Mouse (Mus musculus) gonadal fat pad, adult 2 months (tissue): ENCODE results near the gene Fryl. TPM values are rescaled to one million over a fixed set of nuclear protein-coding genes. Genes with fewer than 3 reads are reported as not detected.

Source experiments
- DNase-seq: peaks from one replicate; pipeline ENCODE4 v3.0.0-alpha.2; 2012; ENCODE audit warnings: low read depth
- polyA plus RNA-seq: library from polyadenylated mRNA; depleted of rRNA; stranded (reverse); fragments of >200 nt; gene quantifications from 2 replicates; pipeline ENCODE4 v1.2.3, GENCODE M21; 2012

Gene Fryl
- polyA plus RNA-seq, 1 experiment, result 48.7 TPM

DNA sequence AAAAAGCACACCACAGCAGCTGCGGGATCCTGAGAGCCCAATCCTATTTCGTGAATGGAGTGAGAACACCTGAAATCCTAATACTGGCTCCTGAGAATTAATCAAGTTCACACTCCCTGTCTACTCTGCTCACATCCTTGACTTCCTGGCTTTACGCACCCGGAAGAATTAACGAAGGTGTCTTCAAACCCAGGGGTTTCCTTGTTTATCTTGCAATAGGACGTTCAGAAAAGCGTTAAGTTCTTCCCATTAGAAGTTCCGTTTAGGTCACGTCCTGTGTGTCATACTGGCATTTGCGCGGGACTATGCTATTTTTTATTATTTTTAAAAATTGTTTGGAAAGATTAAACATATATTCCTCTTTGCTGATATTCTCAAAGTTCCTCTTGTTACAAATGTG lies 677 bp upstream of the Fryl start:
- no peak for DNase-seq

DNA sequence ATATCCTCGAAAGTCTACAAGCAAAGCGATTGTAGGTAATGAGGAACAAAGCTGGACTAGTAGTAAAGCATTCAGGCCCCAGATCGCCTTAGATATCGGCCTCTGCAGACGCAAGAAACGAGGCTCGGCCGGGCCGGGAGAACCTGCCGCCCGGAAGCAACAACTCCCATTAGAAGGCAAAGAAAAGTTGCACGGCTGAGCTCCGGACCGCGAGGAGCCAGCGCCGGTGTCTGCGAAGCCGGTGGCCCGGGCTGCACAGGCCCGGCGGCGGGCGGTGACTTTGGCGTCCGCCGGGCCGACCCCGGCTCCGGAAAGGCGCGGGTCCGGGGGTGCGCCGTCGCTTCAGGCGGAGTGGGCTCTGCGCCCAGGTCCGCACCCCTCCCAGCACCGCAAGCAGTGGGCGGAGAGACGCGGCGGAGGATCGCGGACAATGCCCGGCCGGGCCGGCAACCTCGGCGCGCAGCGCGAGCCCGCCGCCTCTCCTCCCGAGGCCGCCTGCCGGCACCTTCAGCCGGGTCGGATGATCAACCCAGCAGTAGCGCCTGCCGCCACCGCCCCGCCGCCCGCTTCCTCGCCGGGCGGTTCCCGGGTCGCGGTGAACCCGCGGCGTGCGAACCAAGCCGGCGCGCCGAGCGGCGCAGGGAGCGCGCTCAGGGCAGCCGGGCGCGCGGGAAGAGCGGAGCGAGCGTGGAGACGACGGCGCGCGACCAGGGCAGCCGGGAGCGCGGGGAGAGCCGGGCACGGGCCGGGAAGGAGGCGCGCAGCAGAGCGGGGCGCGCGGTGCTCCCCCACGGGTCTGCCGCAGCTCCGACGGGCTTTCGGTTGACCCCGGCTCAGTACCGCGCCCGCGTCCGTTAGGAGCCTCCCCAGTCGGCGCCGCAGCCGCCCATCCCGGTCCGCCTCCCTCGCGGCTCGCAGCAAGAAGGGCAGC lies 833 bp downstream of the Fryl start:
- no peak for DNase-seq

DNA sequence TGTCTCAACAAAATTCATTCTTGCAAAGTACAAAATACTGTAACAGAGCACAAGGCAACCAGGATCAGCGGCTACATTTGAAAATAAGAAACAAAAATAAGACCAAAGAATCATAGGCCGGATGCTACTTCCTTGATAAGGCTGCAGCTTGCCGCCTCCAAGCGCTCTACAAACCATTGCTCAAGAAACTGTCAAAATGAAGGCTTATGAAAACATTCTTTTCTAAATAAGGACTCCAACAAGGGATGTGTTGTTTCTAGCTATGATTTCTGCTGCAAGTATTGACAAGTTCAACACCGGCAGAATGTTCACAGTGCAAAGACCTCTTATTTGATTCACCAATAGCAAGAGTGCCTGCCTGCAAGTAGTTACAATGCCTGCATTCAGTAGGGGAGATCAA lies 1.8 kb downstream of the Fryl start:
- peak; percentile 51 for DNase-seq

DNA sequence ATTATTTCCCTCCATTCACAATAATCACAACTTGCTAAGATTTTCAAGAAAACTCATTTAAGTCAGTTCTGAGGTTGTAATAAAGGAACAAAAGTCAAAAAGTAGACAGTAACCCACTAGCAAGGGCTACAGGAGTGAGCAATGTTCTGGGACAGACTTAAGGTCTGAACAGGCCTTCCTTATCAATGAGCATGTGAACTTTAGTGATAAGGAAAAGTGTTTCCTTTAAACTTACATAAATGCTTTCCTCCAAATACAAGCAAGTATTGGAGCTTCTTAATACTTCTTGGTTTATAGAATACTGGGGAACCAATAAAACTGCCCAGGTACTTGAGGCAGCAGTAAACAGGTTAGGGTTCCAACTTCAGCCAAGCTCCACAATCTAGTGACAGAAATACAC lies 3.7 kb downstream of the Fryl start:
- no peak for DNase-seq

- no peak for DNase-seq
Observed at GRCm38 (mm10) chr5:73249341-73249740, 7.1 kb downstream of the Fryl start.

- no peak for DNase-seq
Observed at GRCm38 (mm10) chr5:73248211-73248610, 8.2 kb downstream of the Fryl start.

DNA sequence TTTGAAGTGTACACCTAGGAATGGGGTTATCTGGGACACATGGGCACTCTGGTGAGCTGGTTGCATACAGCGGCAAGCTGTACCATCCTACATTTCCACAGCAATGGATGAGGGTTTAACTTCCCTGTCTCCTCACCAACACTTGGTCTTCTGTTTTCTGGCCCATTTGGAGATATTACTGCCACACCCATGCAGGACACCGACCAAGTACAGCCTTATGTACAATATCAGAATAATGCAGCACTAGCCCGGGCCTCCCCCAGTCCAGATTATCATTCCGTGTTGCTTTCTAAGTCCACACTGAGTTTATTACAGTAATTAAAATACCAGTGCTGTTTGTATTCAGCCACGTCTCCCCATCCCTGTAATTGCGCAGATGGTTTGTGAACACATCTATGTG lies 10.0 kb downstream of the Fryl start:
- no peak for DNase-seq

DNA sequence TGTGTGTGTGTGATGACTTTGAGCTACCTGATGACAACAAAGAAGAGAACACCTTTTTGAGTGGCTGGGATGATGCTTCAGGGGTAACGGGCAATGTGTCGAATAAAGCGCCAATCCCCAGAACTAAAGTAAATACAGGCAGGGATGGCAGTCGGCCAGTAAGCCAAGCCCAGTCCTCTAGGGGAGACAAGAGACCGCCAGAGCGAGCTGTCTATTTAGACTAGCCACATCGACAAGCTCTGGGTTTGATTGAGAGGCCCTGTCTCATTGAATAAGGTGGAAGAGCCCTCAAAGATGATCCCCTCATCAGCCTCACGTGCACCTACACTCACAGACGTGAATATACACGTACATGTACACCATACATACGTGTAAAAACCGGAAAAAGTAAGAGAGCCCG lies 12.0 kb downstream of the Fryl start:
- no peak for DNase-seq

DNA sequence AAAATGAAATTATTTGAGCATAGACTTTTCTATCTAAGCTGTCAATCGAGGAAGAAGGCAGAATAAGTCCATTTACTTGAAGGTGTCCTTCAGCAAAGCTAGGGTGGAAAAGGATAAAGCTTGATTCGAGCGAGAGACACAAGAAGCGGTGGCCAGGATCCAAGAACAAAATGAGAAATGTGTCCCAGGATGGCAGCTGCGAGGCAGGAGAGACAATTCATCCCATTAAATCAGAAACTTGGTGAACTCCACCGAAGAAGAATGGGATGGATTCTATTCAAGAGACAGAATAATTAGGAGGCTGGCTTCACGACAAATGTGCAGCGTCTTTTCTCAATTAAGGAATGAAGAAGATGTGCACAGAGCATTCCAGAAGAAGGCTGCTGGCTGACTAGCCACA lies 14.5 kb downstream of the Fryl start:
- DNase-seq, result no peak

DNA sequence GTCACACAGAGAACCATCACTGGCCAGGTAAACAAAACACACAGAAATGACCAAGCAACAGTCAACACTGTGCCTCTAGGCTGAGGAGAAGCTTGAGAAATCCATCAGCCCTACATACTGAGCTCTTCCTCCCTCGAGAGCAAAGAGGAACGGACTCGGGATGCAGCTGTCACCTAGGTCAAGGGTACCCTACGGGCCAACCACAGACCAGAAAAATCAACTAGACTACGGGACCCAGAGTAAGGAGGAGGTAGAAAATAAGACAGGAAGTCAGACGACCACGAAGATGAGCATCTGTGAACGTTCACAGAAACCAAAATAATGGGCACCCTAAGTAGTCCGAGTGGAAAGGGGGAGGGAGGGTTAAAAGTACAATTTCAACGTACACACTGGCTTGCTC lies 15.1 kb downstream of the Fryl start:
- no peak for DNase-seq

- DNase-seq, result no peak
Observed at GRCm38 (mm10) chr5:73240391-73240790, 16.0 kb downstream of the Fryl start.

GRCm38 (mm10) chr5:73236894-73237334 lies 19.5 kb downstream of the Fryl start:
- DNase-seq, result no peak

DNA sequence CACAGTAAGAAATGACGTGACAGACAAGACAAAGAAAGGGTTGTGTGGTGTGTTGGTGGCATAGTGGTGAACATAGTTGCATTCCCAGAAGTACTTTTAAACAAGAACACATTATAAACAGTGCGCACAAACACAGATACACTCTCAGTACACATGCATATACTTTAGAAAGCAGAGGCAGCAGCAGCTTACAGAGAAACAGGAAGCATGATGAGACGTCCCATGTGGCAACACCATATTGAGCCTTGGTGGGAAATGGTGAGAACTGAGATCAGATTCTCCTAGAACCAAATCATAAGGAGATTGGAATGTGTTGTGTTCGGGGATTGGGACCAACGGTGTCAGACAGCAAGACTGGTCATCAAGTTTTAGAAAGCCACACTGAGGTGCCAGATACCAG lies 21.2 kb downstream of the Fryl start:
- no peak for DNase-seq

GRCm38 (mm10) chr5:73233018-73233881 lies 23.2 kb downstream of the Fryl start:
- DNase-seq, result peak; percentile 58

DNA sequence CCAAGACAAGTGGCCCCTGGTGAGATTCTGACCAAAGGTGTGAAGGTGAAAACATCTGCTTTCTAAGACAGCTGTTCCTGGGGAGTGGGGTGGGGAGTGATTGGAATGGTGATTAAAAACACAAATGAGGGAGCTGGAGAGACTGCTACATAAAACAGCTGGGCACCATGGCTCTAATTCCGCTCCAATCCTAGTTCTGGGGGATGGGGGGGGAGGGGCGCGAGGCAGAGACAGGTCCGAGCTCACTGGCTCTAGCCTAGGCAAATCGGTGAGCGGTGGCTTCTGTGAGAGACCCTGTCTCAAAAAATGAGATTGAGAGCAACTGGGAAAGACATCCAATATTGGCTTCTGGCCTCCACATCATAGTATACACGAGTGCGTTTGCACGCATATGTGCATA lies 24.2 kb downstream of the Fryl start:
- no peak for DNase-seq

DNA sequence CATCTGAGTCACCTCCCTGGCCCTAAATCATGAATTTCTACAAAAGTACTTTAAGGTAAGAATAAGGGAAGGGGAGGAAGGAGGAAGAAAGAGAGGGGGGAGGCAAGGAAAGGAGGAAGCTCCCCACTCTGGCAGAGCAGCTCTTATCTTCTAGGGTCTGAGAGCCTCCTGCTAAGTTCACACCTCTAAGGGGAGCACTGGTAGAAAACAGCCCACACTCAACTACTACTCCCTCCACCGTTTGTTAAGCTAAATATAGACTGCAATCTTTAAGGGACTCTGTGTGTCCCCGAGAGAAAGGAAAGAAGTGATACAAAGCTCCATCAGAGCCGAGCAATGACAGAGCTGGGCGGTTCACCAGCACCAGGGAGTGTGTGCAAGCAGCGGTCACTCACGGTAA lies 24.6 kb downstream of the Fryl start:
- DNase-seq, result no peak

GRCm38 (mm10) chr5:73230171-73230570 lies 26.2 kb downstream of the Fryl start:
- no peak for DNase-seq

- no peak for DNase-seq
Observed at GRCm38 (mm10) chr5:73229467-73229866, 27.0 kb downstream of the Fryl start.

DNA sequence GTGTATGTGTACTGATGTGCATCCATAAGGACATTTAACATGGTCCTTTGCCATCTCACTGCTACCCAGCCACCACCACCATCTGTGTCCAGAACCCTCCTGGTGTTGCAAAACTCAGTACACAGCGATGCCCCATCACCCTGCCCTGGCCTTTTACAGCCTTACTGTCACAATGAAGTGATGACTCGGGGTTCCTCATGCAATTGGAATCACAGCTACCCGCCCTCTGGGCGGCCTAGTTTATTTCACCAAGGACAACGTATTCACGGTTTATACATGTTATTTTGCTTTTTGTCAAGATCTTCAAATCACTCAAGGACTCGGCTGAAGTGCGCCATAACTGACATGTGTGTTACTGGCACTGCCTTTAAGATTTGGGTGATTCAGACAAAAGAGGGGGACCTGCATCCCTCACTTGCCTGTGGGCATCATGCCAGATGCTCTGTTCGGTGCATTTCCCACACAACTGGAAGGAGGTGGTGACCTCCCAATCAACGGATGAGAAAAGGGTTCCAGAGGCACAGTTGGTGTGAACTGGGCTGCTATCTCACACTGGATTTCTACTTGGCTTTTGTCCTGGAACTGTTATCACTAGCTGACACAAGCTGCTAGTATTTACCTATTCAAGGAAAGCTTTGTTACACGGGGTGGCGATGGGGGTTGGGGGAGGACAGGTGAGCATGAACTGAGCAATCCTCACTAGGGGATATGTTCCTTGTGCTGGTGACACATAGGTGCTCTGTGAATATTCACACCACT lies 27.9 kb downstream of the Fryl start:
- DNase-seq, result no peak

GRCm38 (mm10) chr5:73227518-73228101 lies 28.8 kb downstream of the Fryl start:
- no peak for DNase-seq

- DNase-seq, result no peak
Observed at GRCm38 (mm10) chr5:73223065-73223464, 33.4 kb downstream of the Fryl start.

GRCm38 (mm10) chr5:73222397-73222796 lies 34.0 kb downstream of the Fryl start:
- no peak for DNase-seq
